Mouse (Mus musculus): ENCODE measurements around the gene Rimklb.

- TF ChIP-seq CTCF (IDR thresholded peaks at IDR 0.05; ENCODE audit: insufficient read depth, low read length) (no peak), POLR2A (IDR thresholded peaks at IDR 0.05; ENCODE audit: borderline replicate concordance, extremely low read depth, low read depth, low read length) (no peak)
These were observed 41.0 kb upstream of the Rimklb start for GRCm38 (mm10) chr6:122539564-122539963.
